Mouse (Mus musculus) macrophage (primary cell): ENCODE measurements around the gene Smarca1. TPM values are rescaled to one million over a fixed set of nuclear protein-coding genes. Genes with fewer than 3 reads are reported as not detected.

Source experiments
- H3K27ac ChIP-seq: fragments of 350-480 bp; formaldehyde crosslinking; 2 replicates; pipeline ENCODE4 v1.9.0; 2021
- H3K36me3 ChIP-seq: fragments of 350-480 bp; formaldehyde crosslinking; 2 replicates; pipeline ENCODE4 v1.9.0; 2021; ENCODE audit errors: inconsistent target
- H3K4me3 ChIP-seq: fragments of 350-480 bp; formaldehyde crosslinking; 2 replicates; pipeline ENCODE4 v1.9.0; 2021; ENCODE audit errors: inconsistent target
- H3K79me2 ChIP-seq: fragments of 350-480 bp; formaldehyde crosslinking; 2 replicates; pipeline ENCODE4 v1.9.0; 2021; ENCODE audit errors: inconsistent target
- WGBS: methylation state at CpG from one replicate; pipeline ENCODE4 v1.1.7; 2026; ENCODE audit warnings: inconsistent platforms; ENCODE audit not compliant: missing documents; 5-methylcytosine and 5-hydroxymethylcytosine counted together
- polyA plus RNA-seq: library from polyadenylated mRNA; stranded (reverse); fragments of 250-400 nt; gene quantifications from 3 replicates; pipeline ENCODE4 v1.2.4, GENCODE M21; 2018; ENCODE audit warnings: inconsistent platforms
- total RNA-seq, 78 experiments: library from RNA; depleted of rRNA; stranded (reverse); fragments of 250-400 nt; gene quantifications; 1 replicate in 9 of 78; 2 replicates in 24 of 78; 3 replicates in 43 of 78; 4 replicates in 2 of 78; pipeline ENCODE4 v1.2.4; 2018; ENCODE audit warnings: inconsistent platforms in 56 of 78

Gene Smarca1
- total RNA-seq (2018; cell fraction: chromatin; rRNA removed), result 1 to 10 TPM in 1 of 26 experiments, not detected in 25; 2.0 TPM
- total RNA-seq (2018; cell fraction: cytosol; rRNA removed), result not detected
- not detected for total RNA-seq (2018; cell fraction: nucleus; rRNA removed)
- polyA plus RNA-seq, result not detected in 3 replicates

GRCm38 (mm10) chrX:47892431-47893024, at the start of gene Smarca1:
TSS of gene Smarca1 (minus strand) at chrX:47892974.
- WGBS, result 30% methylated on average over 6 of the region's 17 CpGs
- no peaks in the 10 kb centered on the region for H3K79me2 ChIP-seq

GRCm38 (mm10) chrX:47937740-47938139, 45.0 kb upstream of the Smarca1 start:
- WGBS, result 86% methylated on average over 2 of the region's 2 CpGs
- Histone ChIP-seq H3K27ac (no peak overlapping the region), H3K36me3 (peaks cover 13% of the 10 kb centered on the region; the same call in 1 of the 2 replicates), H3K79me2 (no peaks in the 10 kb centered on the region), H3K4me3 (no peak overlapping the region)

More at GRCm38 (mm10) chrX:47892431-47893024, at the start of gene Smarca1:
- H3K27ac ChIP-seq, result no peak within 1 kb of the TSS
- H3K4me3 ChIP-seq, result peak within 1 kb of the TSS; percentile 4; the same call in 1 of the 2 replicates
- H3K36me3 ChIP-seq, result no peaks in the 10 kb centered on the region

GRCm38 (mm10) chrX:47936885-47937284, 44.1 kb upstream of the Smarca1 start:
- no peaks in the 10 kb centered on the region for H3K79me2 ChIP-seq
- no peak overlapping the region for H3K27ac ChIP-seq
- no peak overlapping the region for H3K4me3 ChIP-seq
- peaks cover 13% of the 10 kb centered on the region; the same call in 1 of the 2 replicates for H3K36me3 ChIP-seq
- WGBS, result 87% methylated on average over 5 of the region's 5 CpGs

GRCm38 (mm10) chrX:47934352-47934751, 41.6 kb upstream of the Smarca1 start:
- Histone ChIP-seq H3K4me3 (no peak overlapping the region), H3K36me3 (peaks cover 13% of the 10 kb centered on the region; the same call in 1 of the 2 replicates), H3K79me2 (no peaks in the 10 kb centered on the region), H3K27ac (no peak overlapping the region)
- 92% methylated on average over 9 of the region's 11 CpGs for WGBS

DNA sequence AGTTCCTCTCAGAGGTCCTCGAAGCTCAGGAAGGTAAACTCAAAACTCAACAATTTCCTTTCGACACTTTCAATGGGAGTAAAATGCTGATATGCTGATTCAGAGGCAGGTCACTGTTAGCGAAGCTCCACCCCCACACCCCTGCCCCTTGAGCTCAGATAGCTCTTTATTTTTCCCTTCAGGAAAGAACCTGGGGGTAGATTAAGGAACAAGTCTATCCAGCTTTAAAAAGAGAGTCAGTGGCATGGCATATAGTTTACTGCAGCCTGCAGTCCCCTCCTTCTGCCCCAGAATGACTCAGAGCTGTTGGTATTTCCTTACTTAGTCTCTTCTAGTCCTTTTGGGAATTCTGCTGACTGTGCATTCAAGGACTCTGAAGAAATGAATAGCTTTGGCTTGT, 37.7 kb upstream of the Smarca1 start:
- Histone ChIP-seq H3K27ac (no peak overlapping the region), H3K4me3 (no peak overlapping the region), H3K79me2 (no peaks in the 10 kb centered on the region), H3K36me3 (peaks cover 7% of the 10 kb centered on the region; the same call in 1 of the 2 replicates)
- 84% methylated on average over 3 of the region's 3 CpGs for WGBS

DNA sequence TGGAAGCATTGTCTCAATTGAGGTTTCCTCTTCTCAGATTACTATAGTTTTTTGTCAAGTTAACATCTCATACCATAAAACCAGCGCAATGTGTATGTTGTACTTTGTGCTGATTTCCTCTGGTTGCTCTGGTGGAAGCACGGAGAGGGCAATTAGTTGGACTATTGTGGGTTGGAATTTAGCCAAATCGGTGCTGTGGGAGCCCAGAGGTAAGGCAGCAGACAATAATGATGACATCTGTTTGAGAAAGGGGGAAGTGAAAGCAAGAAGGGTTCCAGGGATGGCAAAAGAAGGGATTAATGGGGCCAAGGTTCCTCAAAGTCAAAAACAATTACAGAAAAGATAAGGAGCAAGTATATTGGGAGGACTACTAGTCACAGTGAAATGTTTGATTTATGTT, 35.2 kb upstream of the Smarca1 start:
- no peaks in the 10 kb centered on the region for H3K79me2 ChIP-seq
- WGBS, result 22% methylated on average over 3 of the region's 3 CpGs
- H3K27ac ChIP-seq, result no peak overlapping the region
- H3K36me3 ChIP-seq, result no peaks in the 10 kb centered on the region; the same call in 1 of the 2 replicates
- H3K4me3 ChIP-seq, result no peak overlapping the region

GRCm38 (mm10) chrX:47920541-47920940, 27.8 kb upstream of the Smarca1 start:
- H3K27ac ChIP-seq, result no peak overlapping the region
- WGBS, result 58% methylated on average over 5 of the region's 5 CpGs
- no peaks in the 10 kb centered on the region for H3K36me3 ChIP-seq
- H3K79me2 ChIP-seq, result no peaks in the 10 kb centered on the region
- H3K4me3 ChIP-seq, result no peak overlapping the region

GRCm38 (mm10) chrX:47916831-47917230, 24.1 kb upstream of the Smarca1 start:
- no peaks in the 10 kb centered on the region for H3K36me3 ChIP-seq
- WGBS, result 80% methylated on average over 1 of the region's 1 CpGs

DNA sequence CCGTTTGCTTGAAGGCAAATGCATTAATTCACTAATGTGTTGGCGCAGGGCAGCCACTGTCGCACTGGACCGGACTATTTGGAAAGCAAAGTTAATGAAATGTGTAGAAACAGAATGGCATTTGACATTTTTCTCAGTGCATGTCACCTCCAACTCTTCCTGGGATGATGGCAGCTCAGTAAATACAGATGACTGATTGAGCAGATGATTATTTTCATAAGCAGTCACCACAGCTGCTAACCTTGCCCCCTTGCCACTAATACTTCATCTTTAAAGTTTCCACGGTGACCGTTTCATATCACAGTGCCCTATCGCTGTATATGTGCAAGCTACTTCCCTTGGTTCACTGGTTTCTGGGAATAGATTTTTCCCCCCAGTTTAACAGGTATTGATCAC, 20.8 kb upstream of the Smarca1 start:
- H3K27ac ChIP-seq, result no peak overlapping the region
- H3K36me3 ChIP-seq, result no peaks in the 10 kb centered on the region
- peak overlapping the region; percentile 46 for H3K4me3 ChIP-seq
- H3K79me2 ChIP-seq, result no peaks in the 10 kb centered on the region; the same call in 1 of the 2 replicates
- WGBS, result 44% methylated on average over 7 of the region's 7 CpGs

More at GRCm38 (mm10) chrX:47916831-47917230, 24.1 kb upstream of the Smarca1 start:
- Histone ChIP-seq H3K79me2 (no peaks in the 10 kb centered on the region; the same call in 1 of the 2 replicates), H3K4me3 (no peak overlapping the region), H3K27ac (no peak overlapping the region)

DNA sequence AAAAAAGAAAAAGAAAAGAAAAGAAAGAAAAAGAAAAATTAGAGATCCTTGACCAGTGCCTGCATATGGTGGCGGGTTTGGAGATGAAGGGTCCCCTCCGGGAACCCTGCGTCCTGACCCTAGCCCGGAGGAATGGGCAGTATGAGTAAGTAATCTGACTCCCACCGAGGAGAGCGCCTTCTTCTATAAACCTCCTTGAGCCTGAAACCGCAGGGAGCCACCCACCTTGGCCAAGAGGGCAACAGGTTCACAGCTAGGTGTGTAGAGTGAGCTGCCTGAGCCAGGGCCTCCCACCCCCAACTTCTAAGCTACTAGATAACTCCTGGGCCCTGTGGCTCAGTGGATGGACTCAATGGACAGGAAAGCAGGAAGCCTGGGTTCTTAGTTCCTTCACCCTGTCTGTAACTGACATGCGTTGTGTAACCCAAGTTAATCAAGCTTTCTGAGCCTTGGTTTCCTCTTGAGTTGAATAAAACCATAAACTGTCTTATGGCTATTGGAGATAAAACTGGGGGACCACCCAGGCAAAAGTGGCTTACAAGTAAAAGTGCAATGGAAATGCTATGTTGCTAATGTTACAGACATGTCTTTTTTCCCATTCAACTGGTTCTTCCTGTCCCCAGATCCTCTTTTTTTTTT, 20.2 kb upstream of the Smarca1 start:
- Histone ChIP-seq H3K4me3 (peak overlapping the region; percentile 46), H3K79me2 (no peaks in the 10 kb centered on the region; the same call in 1 of the 2 replicates), H3K27ac (peak overlapping the region; percentile 41), H3K36me3 (no peaks in the 10 kb centered on the region)
- 25% methylated on average over 8 of the region's 8 CpGs for WGBS

DNA sequence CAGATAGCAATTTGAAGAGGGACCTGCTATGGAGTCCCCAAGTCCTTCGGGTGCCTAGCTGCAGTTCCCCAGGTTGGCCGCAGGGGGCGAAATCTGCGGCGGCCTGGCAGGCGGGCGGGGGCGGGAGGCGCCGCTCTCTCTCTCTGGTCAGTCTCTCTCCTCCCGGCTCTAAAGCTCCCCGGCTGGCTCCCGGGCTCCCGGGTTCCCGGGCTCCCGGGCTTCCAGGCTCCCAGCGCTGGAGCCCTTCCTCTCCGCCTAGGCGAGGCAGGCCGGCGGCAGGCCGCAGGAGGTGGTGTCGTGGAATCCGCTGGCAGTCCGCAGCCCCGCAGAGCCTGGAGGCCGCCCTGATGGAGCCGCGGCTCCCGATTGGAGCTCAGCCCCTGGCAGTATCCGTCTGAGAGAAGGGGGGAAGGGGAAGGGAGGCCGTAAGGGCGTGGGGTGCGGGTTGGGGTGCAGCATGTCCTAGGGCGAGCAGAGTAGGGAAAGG, 19.6 kb upstream of the Smarca1 start, which contains the start of gene Ocrl:
Ocrl (plus strand) TSS at position 82 of the 487 bp plus-strand sequence.
- peak within 1 kb of the TSS; percentile 46 for H3K4me3 ChIP-seq
- H3K27ac ChIP-seq, result peak within 1 kb of the TSS; percentile 41
- WGBS, result 16% methylated on average over 14 of the region's 35 CpGs
- no peaks in the 10 kb centered on the region for H3K36me3 ChIP-seq
- no peaks in the 10 kb centered on the region; the same call in 1 of the 2 replicates for H3K79me2 ChIP-seq

DNA sequence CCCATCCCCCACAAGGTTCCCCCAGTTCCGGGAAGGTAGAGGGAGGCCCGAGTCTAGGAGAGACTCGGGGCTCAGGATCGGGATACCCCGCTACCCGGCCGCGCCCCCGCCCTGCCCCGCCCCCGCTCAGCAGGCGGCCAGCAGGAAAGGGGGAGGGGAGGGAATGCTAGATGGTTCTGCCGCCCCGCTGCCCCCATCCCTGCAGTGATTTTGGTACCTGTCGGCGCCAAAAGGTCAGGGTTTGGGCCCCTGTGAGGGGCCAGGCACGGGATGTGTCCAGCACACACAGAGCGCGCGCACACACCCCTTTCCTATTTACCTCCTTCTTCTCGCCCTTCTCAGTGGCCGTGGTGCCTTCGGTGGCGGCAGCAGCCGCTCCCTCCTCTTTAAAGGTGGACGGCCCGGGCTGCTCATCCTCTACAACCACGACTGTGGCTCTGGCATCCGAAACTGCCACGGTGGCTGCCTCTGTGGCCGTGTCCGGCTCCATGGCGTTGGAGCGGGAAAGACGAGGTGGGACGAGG, 805 bp downstream of the Smarca1 start:
- 32% methylated on average over 18 of the region's 36 CpGs for WGBS
- no peak overlapping the region for H3K27ac ChIP-seq
- H3K4me3 ChIP-seq, result peak overlapping the region; percentile 4; the same call in 1 of the 2 replicates
- H3K79me2 ChIP-seq, result no peaks in the 10 kb centered on the region
- no peaks in the 10 kb centered on the region for H3K36me3 ChIP-seq

DNA sequence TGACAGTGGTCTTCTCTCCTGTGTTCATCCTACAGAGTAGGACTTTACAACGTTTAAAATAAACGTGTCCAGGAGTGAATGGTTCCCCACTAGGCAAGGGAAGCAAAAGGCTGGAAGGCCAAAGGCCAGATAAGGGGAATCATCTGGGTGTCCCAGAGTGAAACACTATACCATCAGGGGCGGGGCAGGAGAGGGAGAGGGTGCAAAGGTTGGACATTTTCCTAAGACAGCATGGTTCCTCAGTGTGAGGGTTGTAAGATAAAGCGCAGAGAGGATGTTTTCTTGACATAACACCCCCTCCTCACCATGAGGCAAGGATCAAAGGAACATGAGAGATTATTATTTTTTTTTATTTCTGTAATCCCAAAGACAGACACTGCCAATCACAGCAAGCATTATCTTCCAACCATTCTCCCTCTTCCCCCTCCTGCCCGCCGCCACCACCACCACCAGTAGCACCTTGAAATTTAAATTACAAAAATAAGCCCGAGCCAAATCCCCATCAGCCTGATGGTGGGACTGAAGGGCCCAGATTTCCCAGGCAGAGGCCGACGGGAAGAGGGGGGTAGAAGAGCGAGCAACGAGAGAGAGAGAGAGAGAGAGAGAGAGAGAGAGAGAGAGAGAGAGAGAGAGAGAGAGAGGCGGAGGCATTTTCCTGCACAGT, 1.4 kb downstream of the Smarca1 start:
- Histone ChIP-seq H3K36me3 (no peaks in the 10 kb centered on the region), H3K79me2 (no peaks in the 10 kb centered on the region), H3K27ac (no peak overlapping the region), H3K4me3 (no peak overlapping the region)
- WGBS, result 37% methylated on average over 7 of the region's 12 CpGs

DNA sequence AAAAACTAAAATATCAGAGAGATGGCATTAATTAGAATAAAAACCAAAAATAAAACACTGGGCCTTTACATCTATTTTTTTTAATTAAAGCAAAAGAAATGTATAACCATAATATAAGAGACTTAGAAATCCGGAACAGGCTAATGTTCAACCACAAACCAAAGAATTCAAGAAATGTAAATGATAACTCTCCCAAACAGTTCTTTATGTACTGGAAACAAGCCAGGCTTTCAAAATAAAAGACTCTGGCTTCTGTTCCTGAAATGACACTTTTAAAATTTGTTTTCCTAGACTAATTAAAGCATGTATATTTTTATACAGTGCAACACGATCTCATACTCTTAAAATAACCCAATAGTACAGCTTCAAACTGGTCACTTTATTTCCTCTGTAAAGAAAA, 5.4 kb downstream of the Smarca1 start:
- Histone ChIP-seq H3K79me2 (no peaks in the 10 kb centered on the region), H3K27ac (no peak overlapping the region), H3K4me3 (no peak overlapping the region), H3K36me3 (no peaks in the 10 kb centered on the region)
- 42% methylated on average over 2 of the region's 2 CpGs for WGBS
